Mouse (Mus musculus): ENCODE results near the gene Znrd1.

Gene Znrd1

GRCm38 (mm10) chr17:36927496-36928120 is 30.8 kb downstream of the Znrd1 start:
- peak; percentile 36 for DNase-seq (ENCODE audit: low read depth, low spot score)

GRCm38 (mm10) chr17:36923491-36923890 is 34.9 kb downstream of the Znrd1 start:
- DNase-seq (ENCODE audit: low read depth, low spot score), result peak; percentile 73

GRCm38 (mm10) chr17:36922715-36923114 is 35.6 kb downstream of the Znrd1 start:
- DNase-seq (ENCODE audit: low read depth, low spot score), result no peak

- DNase-seq (ENCODE audit: low read depth, low spot score), result peak; percentile 67
Observed at GRCm38 (mm10) chr17:36920239-36920638, 38.1 kb downstream of the Znrd1 start.

- DNase-seq (ENCODE audit: low read depth, low spot score), result peak; percentile 74
Observed at GRCm38 (mm10) chr17:36915076-36915475, 43.3 kb downstream of the Znrd1 start.

GRCm38 (mm10) chr17:36914108-36914507 is 44.3 kb downstream of the Znrd1 start:
- peak; percentile 87 for DNase-seq (ENCODE audit: low read depth, low spot score)

GRCm38 (mm10) chr17:36912031-36912430 is 46.3 kb downstream of the Znrd1 start:
- DNase-seq (ENCODE audit: low read depth, low spot score), result no peak

- no peak for DNase-seq (ENCODE audit: low read depth, low spot score)
Observed at GRCm38 (mm10) chr17:36909802-36910201, 48.6 kb downstream of the Znrd1 start.

- DNase-seq (ENCODE audit: low read depth, low spot score), result no peak
Observed at GRCm38 (mm10) chr17:36908235-36908634, 50.1 kb downstream of the Znrd1 start.
